Mouse (Mus musculus) myocyte (in vitro differentiated cells): Measurements from ENCODE around the gene Gm7075. TPM values are rescaled to one million over a fixed set of nuclear protein-coding genes. Genes with fewer than 3 reads are reported as not detected.
A peak's percentile ranks its signal among the peaks of the same experiment; 100 is the strongest.

Experiments used
- H3K27me3 ChIP-seq: one replicate; pipeline ENCODE4 v1.6.1; 2011; ENCODE audit not compliant: control insufficient read depth, insufficient read depth, insufficient read length
- H3K36me3 ChIP-seq: one replicate; pipeline ENCODE4 v1.6.1; 2011; ENCODE audit not compliant: control insufficient read depth, insufficient read depth
- H3K4me2 ChIP-seq: one replicate; pipeline ENCODE4 v1.6.1; 2011; ENCODE audit warnings: low read depth, control low read depth
- H3K4me3 ChIP-seq: one replicate; pipeline ENCODE4 v1.5.1; 2011; ENCODE audit warnings: mild to moderate bottlenecking, control low read depth, moderate library complexity
- H3K79me2 ChIP-seq: one replicate; pipeline ENCODE4 v1.6.1; 2011; ENCODE audit not compliant: control insufficient read depth, insufficient read depth
- H3ac ChIP-seq: one replicate; pipeline ENCODE4 v1.6.1; 2011; ENCODE audit not compliant: control insufficient read depth, insufficient read length
- CEBPB ChIP-seq: IDR thresholded peaks from 2 replicates; pipeline ENCODE4 v1.6.1; 2011; ENCODE audit warnings: mild to moderate bottlenecking, moderate library complexity; ENCODE audit not compliant: poor library complexity, insufficient read depth, severe bottlenecking
- E2F4 ChIP-seq: IDR thresholded peaks from one replicate; pipeline ENCODE4 v1.6.1; 2011; ENCODE audit warnings: mild to moderate bottlenecking, control low read depth, moderate library complexity; ENCODE audit not compliant: insufficient read depth
- MAX ChIP-seq: IDR thresholded peaks from one replicate; pipeline ENCODE4 v1.6.1; 2011; ENCODE audit warnings: low read depth, mild to moderate bottlenecking, control low read depth
- MYOD1 ChIP-seq, 3 experiments: IDR thresholded peaks; one replicate each; pipeline ENCODE4 v1.6.1; 2011; ENCODE audit warnings: control low read depth in 2 of 3, low read depth in 2 of 3, mild to moderate bottlenecking in 2 of 3, moderate library complexity in 1 of 3; ENCODE audit not compliant: insufficient read length in 2 of 3, control insufficient read depth in 1 of 3
- MYOG ChIP-seq, 3 experiments: IDR thresholded peaks; one replicate each; pipeline ENCODE4 v1.6.1; 2011; ENCODE audit warnings: control low read depth in 2 of 3, low read depth in 2 of 3, mild to moderate bottlenecking in 2 of 3; ENCODE audit not compliant: insufficient read length in 2 of 3, control insufficient read depth in 1 of 3, insufficient read depth in 1 of 3
- POLR2A ChIP-seq: IDR thresholded peaks from one replicate; pipeline ENCODE4 v1.6.1; 2011; ENCODE audit warnings: low read depth, mild to moderate bottlenecking, control low read depth, moderate library complexity; ENCODE audit not compliant: insufficient read length
- POLR2AphosphoS2 ChIP-seq: IDR thresholded peaks from one replicate; pipeline ENCODE4 v1.6.1; 2011; ENCODE audit warnings: low read depth, control low read depth; ENCODE audit not compliant: insufficient read length
- REST ChIP-seq: IDR thresholded peaks from one replicate; pipeline ENCODE4 v1.6.1; 2011; ENCODE audit warnings: mild to moderate bottlenecking, control low read depth, moderate library complexity; ENCODE audit not compliant: insufficient read depth, insufficient read length
- SRF ChIP-seq: IDR thresholded peaks from one replicate; pipeline ENCODE4 v1.6.1; 2011; ENCODE audit warnings: low read depth; ENCODE audit not compliant: control insufficient read depth, insufficient read length
- TCF12 ChIP-seq: IDR thresholded peaks from one replicate; pipeline ENCODE4 v1.6.1; 2011; ENCODE audit warnings: mild to moderate bottlenecking, control low read depth; ENCODE audit not compliant: poor library complexity, insufficient read depth, severe bottlenecking
- TCF3 ChIP-seq: IDR thresholded peaks from one replicate; pipeline ENCODE4 v1.6.1; 2011; ENCODE audit warnings: low read depth, control low read depth; ENCODE audit not compliant: insufficient read length
- USF1 ChIP-seq: IDR thresholded peaks from one replicate; pipeline ENCODE4 v1.6.1; 2011; ENCODE audit warnings: low read depth, mild to moderate bottlenecking, control low read depth, moderate library complexity
- polyA plus RNA-seq: library from polyadenylated mRNA; unstranded; fragments of >200 nt; fragmentation: generic; extraction: Trizol; gene quantifications from one replicate; pipeline ENCODE4 v1.2.1, GENCODE M21; 2012; ENCODE audit warnings: missing spikeins

Gene Gm7075
- polyA plus RNA-seq, 1 experiment, result not detected

DNA sequence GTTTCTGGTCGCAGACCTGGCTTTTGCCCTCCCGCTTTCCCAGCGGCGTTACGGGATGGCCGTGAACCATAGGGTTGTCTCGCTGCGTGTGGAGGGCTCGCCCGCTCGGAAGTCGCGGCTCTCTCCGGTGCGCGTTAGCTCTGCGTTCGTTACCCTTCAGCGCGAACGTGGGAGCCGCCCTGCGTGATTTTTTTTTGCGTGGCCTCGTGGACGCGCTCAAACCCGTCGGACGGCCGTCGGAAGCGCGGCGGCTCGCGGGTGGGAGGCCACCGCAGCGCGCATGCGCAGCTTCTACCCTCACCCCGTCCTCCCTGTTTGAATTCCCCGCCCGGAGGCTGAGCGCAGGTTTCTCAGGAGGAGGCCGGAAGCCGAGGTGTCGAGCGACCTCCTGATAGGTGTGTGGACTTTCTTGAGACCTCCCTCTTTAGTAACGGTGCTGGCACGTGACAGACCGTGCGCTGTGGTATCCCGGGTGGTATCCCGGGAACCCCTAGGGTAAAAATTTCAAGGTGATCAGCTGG lies 8.3 kb upstream of the Gm7075 start, which contains the start of gene Ctnna3:
TSS of gene Ctnna3 (plus strand) at position 314 of the 521 bp plus-strand sequence.
- no peaks in the 10 kb centered on the region for H3K27me3 ChIP-seq
- peak within 1 kb of the TSS; percentile 28 for H3ac ChIP-seq
- peak within 1 kb of the TSS; percentile 70 for H3K4me3 ChIP-seq
- no peaks in the 10 kb centered on the region for H3K79me2 ChIP-seq
- TF ChIP-seq SRF (peak; percentile 36), E2F4 (peak; percentile 97), REST (no peak), MYOD1 (IDR thresholded peaks at IDR 0.05; ENCODE audit: control insufficient read depth in 1 of 3, insufficient read length in 2 of 3, low read depth in 2 of 3) (no peak), TCF3 (no peak), USF1 (peak; percentile 90), MAX (no peak), TCF12 (no peak), POLR2AphosphoS2 (no peak), CEBPB (no peak), MYOG (IDR thresholded peaks at IDR 0.05; ENCODE audit: control insufficient read depth in 1 of 3, insufficient read depth in 1 of 3, insufficient read length in 2 of 3, low read depth in 2 of 3) (no peak), POLR2A (no peak)
- no peaks in the 10 kb centered on the region for H3K36me3 ChIP-seq
- H3K4me2 ChIP-seq, result peak within 1 kb of the TSS; percentile 99

DNA sequence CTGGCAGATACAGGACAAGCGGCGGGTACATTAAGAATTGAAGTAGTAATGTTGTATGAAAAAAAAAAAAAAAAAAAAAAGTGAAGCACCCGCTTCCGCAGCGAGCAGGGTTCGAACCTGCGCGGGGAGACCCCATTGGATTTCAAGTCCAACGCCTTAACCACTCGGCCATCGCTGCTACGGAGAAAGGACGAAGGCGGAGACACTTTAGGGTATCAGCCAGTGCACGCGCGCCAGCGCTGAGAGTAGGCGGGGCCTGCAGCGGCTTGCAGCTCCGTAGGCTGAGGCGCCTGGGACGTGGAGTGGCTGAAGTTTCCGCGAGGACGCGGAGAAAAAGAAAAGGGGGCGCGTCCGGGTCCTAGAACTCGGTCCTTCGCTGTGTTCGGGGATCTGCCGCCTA lies 7.8 kb upstream of the Gm7075 start:
- no peaks in the 10 kb centered on the region for H3K79me2 ChIP-seq
- H3K4me3 ChIP-seq, result peak overlapping the region; percentile 70
- no peaks in the 10 kb centered on the region for H3K36me3 ChIP-seq
- no peaks in the 10 kb centered on the region for H3K27me3 ChIP-seq
- peak overlapping the region; percentile 99 for H3K4me2 ChIP-seq
- H3ac ChIP-seq, result peak overlapping the region; percentile 28
- TF ChIP-seq TCF3 (no peak), REST (no peak), TCF12 (no peak), SRF (no peak), CEBPB (0 out of 2 replicates have a peak, but pooled peaks have one; percentile 10), E2F4 (peak; percentile 68), USF1 (no peak), POLR2A (no peak), MAX (no peak), MYOG (IDR thresholded peaks at IDR 0.05; ENCODE audit: control insufficient read depth in 1 of 3, insufficient read depth in 1 of 3, insufficient read length in 2 of 3, low read depth in 2 of 3) (no peak), POLR2AphosphoS2 (no peak), MYOD1 (IDR thresholded peaks at IDR 0.05; ENCODE audit: control insufficient read depth in 1 of 3, insufficient read length in 2 of 3, low read depth in 2 of 3) (no peak)

DNA sequence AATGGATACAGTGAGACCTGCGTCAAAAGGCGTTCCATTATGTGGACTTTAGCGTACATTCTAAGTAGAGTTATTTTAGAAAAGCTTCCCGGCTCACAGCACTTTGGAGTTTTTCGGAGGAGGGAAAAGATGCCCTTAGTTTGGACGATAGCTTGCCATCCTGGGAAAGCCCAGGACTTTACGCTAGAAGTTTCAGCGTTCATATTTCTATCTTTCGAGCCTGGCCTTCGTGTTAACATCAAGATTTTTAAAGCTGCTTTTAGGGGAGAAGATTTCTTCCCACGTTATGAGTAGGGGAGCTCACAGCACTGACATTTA lies 7.4 kb upstream of the Gm7075 start:
- TF ChIP-seq MAX (no peak), MYOG (IDR thresholded peaks at IDR 0.05; ENCODE audit: control insufficient read depth in 1 of 3, insufficient read depth in 1 of 3, insufficient read length in 2 of 3, low read depth in 2 of 3) (no peak), E2F4 (no peak), TCF3 (no peak), CEBPB (no peak), REST (no peak), MYOD1 (IDR thresholded peaks at IDR 0.05; ENCODE audit: control insufficient read depth in 1 of 3, insufficient read length in 2 of 3, low read depth in 2 of 3) (no peak), SRF (no peak), POLR2AphosphoS2 (no peak), USF1 (no peak), TCF12 (no peak), POLR2A (no peak)
- Histone ChIP-seq H3K36me3 (no peaks in the 10 kb centered on the region), H3ac (no peak overlapping the region), H3K79me2 (no peaks in the 10 kb centered on the region), H3K27me3 (no peaks in the 10 kb centered on the region), H3K4me2 (peak overlapping the region; percentile 99), H3K4me3 (peak overlapping the region; percentile 70)

DNA sequence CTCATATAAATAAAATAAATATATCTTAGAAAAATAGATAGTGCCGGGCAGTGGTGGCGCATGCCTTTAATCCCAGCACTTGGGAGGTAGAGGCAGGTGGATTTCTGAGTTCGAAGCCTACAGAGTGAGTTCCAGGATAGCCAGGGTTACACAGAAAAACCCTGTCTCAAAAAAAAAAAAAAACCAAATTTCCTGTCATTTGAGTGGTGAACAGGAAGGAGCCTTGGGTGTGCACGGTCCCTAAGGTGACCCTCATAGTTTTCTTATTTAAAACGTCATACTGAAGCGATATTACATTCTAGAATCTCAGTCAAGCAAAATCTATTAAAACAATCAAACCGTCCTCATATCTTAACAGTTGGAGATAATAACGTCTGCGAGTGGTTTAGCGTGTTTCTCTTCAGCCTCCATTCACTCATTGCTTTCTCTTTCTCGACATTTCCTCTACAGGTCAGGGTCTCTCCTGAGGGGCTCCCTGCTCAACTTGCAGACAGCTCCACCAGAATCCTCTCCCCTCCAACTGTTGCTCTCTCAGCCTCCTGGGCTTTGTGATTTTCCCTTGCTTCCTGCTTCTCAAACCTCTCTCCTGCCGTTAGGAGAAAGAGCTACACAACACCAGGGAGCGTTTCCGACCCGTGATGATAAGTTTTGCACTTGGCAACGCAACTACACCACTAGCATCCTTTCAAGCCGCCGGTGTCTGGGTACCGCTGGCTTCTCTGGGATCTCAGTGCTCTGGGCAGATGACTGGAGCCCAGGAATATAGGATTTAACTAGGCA lies 6.8 kb upstream of the Gm7075 start:
- H3K36me3 ChIP-seq, result no peaks in the 10 kb centered on the region
- H3K4me2 ChIP-seq, result peak overlapping the region; percentile 99
- no peak overlapping the region for H3ac ChIP-seq
- H3K27me3 ChIP-seq, result no peaks in the 10 kb centered on the region
- no peaks in the 10 kb centered on the region for H3K79me2 ChIP-seq
- TF ChIP-seq POLR2AphosphoS2, result no peak
- H3K4me3 ChIP-seq, result peak overlapping the region; percentile 70
